Mouse (Mus musculus) adrenal gland, postnatal 4 days (tissue): ENCODE data around the gene Mrps31. TPM values are rescaled to one million over a fixed set of nuclear protein-coding genes. Genes with fewer than 3 reads are reported as not detected.

Source experiments
- DNase-seq, 2 experiments: peaks; one replicate each; pipeline ENCODE4 v3.0.0; 2021 to 2022; ENCODE audit warnings: low spot score in 2 of 2, mixed read lengths in 2 of 2
- long read RNA-seq, 2 experiments: library from polyadenylated mRNA; stranded (forward); transcript quantifications; one replicate each; pipeline ENCODE4 v2.0.0; 2021
- total RNA-seq, 2 experiments: library from RNA; stranded (reverse); gene quantifications; 2 replicates each; pipeline ENCODE4 v1.2.3; 2021

Gene Mrps31
- total RNA-seq, result 10 to 100 TPM; 42.4 to 45.7 TPM
- long read RNA-seq, experiment 1, transcript Mrps31-201 (7 exons, 1,515 nt), result major isoform, 75 of 81 reads
- long read RNA-seq, experiment 1, partial matches to known transcripts, result 4 of 81 reads
- long read RNA-seq, experiment 1, other reads (novel, unspliced or antisense), result 2 of 81 reads
- long read RNA-seq, experiment 2, transcript Mrps31-201 (7 exons, 1,515 nt), result major isoform, 72 of 96 reads
- long read RNA-seq, experiment 2, partial matches to known transcripts, result 19 of 96 reads
- long read RNA-seq, experiment 2, other reads (novel, unspliced or antisense), result 5 of 96 reads

DNA sequence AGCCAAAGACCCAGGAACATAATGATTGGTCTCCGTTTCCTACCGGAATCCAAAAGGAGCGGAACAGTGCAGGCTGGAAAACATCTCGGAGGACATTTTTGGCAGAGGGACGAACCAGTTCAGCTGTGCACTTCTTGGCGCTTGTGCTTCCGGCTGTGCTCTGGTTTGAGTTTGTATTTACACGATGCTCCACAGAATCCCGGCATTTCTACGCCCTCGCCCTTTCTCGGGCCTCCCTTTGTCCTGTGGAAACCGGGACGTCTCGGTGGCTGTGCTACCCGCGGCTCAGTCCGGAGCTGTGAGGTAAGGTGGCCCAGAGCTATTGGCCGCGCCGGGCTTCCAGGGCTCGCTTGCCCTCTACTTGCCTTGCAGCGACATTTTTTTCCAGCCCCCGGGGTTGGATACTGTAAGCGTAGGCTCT lies at the start of gene Mrps31:
TSS of gene Mrps31 (plus strand) at position 80 of the 421 bp plus-strand sequence.
- DNase-seq, result peak; percentile 50 to 62

DNA sequence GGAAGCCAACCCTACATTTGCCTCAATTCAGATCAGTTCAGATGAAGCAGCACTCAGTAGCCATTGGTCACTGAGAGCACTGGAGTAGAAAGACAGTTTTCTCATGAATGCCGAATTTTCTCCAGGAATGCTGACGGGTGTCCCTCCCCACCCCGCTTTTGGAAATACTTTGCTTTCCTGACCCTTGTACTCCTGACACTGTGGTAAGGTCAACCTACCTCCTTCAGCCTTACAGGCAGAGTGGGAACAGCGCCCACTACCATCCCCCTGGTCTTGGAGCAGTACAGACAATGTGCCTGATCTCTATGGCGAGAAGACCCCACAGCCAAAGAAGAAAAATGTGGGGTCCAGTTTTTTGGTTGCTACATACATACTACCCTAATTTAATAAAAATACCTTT lies 34.9 kb upstream of the Mrps31 start:
- no peak for DNase-seq

DNA sequence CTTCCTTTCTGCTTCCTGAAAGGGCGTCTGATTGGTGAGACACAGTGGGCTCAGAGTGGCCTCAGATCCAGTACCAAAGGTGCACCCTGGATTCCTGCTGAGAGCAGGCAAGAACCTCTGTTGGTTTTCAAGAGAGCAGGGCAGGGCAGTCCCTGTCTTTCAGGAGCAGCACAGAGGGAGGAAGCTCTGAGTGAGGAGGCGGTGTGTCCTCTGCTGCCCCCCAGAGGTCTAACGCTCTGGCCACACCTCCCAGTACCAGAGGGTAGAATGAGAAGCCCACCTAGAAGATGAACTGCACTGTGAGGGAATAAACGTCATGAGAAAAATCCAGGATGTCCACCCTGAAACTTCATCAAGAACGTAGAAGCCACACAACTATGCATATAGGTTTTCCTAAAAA lies 34.3 kb upstream of the Mrps31 start:
- peak in 1 of 2 experiments; percentile 19 for DNase-seq

GRCm38 (mm10) chr8:22380934-22381333 lies 30.2 kb upstream of the Mrps31 start:
- DNase-seq, result no peak

- DNase-seq, result no peak
Measured at GRCm38 (mm10) chr8:22382824-22383595, 28.2 kb upstream of the Mrps31 start.

DNA sequence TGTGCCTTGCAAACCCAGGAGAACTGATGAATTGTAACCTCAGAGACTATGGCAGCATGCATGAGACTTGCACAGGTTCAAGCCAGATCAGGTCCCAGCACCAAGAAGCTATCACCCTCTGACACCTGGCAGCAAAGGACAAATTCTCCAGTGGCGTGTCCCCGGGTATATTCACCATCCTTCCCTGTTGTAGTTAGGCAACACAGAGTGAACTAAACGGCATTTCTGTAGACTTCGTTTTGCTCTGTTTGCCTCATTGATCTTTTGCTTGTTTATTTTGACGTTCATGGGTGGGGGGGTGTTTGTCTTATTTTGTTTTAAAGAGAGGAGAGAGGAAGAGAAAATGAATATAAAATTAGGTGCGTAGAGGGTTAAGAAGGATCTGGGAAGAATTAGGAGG lies 26.0 kb upstream of the Mrps31 start:
- DNase-seq, result no peak

- DNase-seq, result no peak
Measured at GRCm38 (mm10) chr8:22389874-22390273, 21.3 kb upstream of the Mrps31 start.

DNA sequence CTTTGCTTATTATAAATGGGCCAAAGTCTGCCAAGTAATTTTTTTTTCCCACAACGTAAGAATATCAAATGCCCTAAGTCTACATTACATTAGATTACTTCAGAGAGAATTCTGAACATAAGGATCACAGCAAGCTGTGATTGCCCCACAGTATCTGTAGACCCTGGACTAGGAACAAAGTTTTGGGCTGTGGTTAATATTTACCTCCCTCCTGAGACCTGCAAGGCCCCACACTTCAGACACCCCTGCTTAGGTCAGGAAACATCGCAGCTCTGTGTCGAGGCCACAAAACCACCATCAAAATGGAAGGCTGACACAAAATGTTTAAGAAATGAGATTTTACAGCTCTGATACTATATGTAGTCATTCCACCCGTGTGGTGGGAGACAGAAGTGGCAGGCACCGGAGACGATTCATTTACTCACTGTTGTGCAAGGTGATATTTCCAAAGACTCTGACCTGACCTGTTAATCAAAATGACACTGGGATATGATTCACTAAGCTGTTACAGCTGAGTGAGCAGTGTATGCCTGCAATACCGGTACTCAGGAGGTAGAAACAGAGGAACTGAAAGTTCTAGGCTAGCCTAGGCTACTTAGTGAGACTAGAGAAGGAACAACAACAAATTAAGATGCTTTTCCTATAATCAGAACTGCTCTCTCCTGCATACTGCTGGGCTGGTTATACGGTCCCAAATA lies 20.2 kb upstream of the Mrps31 start:
- no peak for DNase-seq

DNA sequence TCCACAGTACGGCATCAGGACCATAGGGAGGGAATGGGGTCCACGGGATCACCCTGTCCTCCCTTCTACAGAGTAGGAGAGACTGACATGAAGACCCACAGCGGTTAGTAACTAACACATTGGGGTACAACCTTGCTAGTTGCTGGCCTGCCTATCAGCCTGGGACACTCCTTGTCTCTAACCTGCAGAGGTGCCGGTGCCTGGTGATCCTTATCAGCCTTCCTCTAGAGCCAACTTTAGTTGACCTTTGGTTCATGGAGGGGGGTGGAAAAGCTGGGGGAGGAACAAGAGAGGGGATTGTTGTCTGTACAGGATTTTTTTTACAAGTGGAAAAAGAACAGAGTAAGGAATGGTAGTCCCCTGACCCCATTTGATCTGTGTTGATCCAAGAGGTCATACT lies 16.7 kb upstream of the Mrps31 start:
- DNase-seq, result no peak

GRCm38 (mm10) chr8:22395256-22395655 lies 15.9 kb upstream of the Mrps31 start:
- no peak for DNase-seq

GRCm38 (mm10) chr8:22397811-22398141 lies 13.4 kb upstream of the Mrps31 start:
- no peak for DNase-seq

DNA sequence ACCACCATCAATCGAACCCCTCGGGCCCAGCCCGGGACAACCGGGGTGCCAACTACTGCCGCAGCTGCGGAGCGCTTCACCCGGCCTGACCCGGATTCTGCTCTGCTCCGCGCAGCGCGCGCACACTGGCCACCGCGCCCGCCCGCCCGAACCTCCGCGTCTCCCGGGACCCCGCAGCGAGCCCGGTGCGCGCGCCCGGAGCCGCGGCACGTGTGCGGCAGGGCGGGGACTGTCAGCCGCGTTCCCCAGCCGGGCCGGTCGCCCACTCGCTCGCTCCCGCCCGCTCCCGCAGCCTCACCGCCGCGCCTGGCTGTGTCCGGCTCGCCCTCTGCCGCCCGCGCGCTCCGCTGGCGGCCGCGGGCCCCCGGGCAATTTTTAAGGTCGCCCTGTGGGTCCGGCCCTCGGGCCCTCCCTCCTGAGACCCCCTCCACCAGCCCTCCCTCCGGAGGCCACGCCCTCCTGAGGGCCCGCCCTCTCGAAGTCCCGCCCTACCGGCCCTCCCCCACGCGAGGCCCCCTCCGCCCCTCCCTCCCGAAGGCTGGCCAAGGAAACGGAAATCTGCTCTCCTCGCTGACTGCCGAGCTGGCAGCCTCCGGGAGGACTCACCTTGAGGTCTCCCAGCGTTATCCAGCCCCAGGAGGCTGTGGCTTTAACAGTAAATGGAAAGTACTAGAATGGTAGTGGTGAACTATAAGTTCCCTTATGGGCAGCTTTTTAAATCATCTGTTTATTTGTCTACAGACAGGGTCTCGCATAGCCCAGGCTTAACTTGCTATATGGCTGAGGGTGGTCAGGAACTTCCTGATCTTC lies 12.8 kb upstream of the Mrps31 start, which contains the start of gene Slc25a15:
TSS of gene Slc25a15 (minus strand) at position 456 of the 810 bp plus-strand sequence.
- peak; percentile 85 to 89 for DNase-seq

GRCm38 (mm10) chr8:22399285-22399880 lies 11.8 kb upstream of the Mrps31 start:
- DNase-seq, result no peak

DNA sequence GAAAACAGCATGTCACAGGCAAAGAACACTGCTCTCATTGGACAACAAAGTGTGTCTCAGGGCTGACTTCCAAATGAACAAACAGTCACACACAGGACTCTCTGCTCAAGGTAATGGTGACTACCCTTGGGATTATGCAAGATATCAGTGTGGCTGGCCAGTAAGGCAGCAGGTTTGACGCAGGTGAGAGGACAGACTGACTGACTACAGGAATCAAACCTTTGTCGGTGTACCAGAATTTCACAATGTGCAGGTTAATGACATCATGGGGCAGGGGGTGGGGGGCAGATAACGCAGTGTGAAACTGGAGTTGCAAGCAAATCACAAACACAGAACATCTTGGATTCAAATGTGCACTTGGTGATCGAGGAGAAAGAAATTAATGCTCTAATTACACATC lies 10.6 kb upstream of the Mrps31 start:
- no peak for DNase-seq

DNA sequence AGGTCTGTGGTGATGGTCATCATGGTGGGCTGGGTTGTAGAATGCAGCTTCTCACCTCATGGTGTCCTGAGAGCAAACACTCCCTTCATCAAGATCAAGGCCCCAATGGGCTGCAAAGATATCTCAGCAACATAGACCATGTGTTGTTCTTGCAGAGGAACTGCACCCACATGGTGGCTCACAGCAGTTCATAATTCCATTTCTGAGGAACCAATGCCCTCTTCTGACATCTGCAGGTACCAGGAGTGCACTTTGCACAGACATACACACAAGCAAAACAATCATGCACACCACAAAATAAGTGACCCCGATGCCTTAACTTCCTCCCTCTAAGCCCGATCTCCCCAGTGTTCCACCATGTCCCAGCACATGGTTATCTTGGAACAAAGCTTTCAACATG lies 7.9 kb upstream of the Mrps31 start:
- DNase-seq, result no peak

DNA sequence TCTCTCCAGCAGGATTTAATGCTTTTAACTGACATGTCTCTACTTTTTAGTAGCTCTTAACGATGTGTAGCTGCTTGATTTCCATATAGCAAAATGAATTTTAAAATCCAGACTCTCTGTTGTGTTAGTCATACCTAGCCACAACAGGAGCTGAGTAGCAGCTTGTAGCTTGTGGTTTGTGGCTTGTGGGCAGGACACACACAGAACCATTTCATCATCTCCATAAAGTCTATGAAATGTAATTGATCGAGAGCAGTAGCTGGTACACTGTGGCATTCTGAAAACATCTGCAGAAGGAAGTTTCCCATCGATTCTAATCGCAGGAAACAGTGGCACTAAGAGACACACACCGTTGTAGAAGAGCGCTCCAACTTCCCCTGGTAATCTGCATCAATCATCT lies 5.4 kb upstream of the Mrps31 start:
- DNase-seq, result no peak

DNA sequence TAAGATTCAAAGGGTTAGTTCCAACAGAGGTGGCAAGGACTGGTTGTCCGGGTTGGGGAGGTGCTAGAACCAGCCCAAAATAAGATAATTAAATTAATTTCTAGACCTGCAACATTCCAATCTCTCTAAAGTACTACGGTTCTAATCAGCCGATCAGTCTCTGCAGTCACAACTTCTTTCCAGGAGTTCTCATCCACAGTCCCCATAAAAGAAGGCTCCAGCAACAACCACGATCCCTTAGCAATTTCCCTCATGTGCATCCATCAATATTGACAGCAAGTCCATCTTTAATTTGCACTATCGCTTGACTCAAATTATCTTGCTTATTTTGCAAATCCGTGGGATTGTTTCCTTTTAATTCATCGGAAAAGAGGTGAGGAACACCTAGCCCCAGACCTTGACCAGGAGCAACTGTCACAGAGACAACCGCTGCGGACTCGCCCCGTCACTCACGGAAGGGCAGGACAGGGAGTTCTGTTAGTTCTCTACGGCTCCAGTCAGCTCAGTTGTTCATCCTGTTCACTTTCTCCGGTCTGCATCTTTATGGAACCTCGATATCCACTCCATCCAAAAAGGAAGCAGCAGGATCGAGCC lies 376 bp upstream of the Mrps31 start:
- no peak for DNase-seq

DNA sequence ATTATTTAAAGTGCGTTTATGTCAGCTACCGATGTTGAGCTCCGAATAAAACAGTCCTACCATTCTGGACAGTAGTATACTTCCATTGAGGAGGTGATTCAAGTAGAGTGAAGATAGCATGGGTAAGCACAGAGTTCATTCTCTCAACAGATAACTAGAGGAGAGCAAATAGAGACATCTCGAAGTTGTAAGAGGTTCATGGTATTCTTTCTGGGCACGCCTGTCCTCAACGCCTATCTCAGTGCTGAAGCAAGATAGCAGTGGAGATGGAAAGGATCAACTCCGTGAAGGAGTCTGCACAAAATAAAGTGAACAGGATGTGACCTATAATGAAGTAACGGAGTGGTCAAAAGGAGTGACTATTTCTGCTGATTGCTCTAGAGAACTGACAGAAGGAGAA lies 810 bp downstream of the Mrps31 start:
- DNase-seq, result no peak
